Mouse (Mus musculus) monocyte, adult 5-6 weeks (primary cell): ENCODE results near the gene Slc22a14. TPM values are rescaled to one million over a fixed set of nuclear protein-coding genes. Genes with fewer than 3 reads are reported as not detected.
"Not testable (repeated sequence)": the region's sequence is repeated elsewhere in the genome, so short reads cannot be mapped to it uniquely, and the experiment has no call there.

Source experiments
- ATAC-seq: fragments of 153-309, 156-312 bp; replicated peaks from 2 replicates; pipeline ENCODE4 v1.8.0; 2017; ENCODE audit warnings: mild to moderate bottlenecking; ENCODE audit not compliant: low TSS enrichment, insufficient number of reproducible peaks, severe bottlenecking, poor library complexity, low FRiP score
- total RNA-seq: library from RNA; stranded (forward); fragments of 200-1000, 200-491, 200-594 nt; gene quantifications from 3 replicates; pipeline ENCODE4 v1.2.3, GENCODE M21; 2017

Slc22a14 gene
- total RNA-seq, 1 experiment from 2014 or later: 0.48 TPM

DNA sequence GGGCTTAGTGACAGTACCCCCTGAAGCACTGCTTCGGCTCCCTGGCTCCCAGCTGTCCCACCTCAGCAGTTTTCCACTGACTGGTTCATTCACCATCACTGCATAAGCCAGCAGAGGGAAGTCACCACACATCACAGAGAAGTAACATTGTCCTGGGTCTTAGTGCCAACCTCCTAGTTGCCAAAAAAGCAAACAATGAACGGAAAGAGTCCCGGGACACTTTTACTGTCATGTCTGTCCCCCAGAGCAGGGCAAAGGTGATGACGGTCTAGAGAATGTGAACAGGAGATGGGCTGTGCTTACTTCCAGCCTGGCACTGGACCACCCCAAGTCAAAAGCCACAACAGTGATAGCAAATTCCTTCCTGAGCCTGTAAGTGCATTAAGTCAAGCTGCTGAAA is 126.6 kb downstream of the Slc22a14 start:
- ATAC-seq: no peak

DNA sequence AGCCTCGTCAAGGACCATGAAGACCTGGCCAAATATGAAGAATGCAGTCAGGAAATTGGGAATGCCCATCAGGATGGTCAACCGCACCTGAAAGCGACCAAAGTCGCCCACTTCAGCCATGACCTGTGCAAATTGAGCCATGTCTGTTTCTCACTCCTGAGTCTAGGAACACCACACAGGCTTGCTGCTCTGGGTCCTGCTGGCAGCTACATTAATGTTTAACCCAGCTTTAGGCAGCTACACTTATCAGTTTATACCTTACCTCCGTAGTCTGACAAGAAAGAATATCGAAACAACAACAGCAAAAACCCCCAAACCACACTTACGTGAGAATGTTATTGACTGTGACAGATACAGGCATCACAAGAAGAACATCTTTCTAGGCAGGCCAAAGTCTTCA is 133.8 kb downstream of the Slc22a14 start:
- no peak for ATAC-seq

- ATAC-seq: no peak
These were observed 134.5 kb downstream of the Slc22a14 start for GRCm38 (mm10) chr9:119230829-119231228.

GRCm38 (mm10) chr9:119220249-119220648 is 145.1 kb downstream of the Slc22a14 start:
- ATAC-seq: no peak

DNA sequence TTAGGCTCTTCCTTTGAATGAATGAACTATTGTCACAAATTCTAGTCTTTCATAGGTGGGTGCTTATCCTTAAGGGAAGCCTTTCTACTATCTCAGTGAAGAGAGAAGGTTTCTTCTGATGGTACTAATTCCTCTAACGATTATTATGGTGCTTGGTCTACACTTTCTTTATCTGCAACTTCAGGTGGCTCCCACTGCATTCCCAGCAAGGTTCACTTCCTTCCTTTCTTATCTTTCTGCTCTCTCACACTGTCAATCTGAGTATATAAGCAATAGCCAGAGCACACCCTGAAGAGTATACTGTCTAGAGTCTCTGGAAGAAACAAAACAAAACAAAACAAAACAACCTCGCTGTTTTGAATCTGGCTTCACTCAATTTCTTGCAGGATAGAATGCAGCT is 145.7 kb downstream of the Slc22a14 start:
- ATAC-seq: no peak

DNA sequence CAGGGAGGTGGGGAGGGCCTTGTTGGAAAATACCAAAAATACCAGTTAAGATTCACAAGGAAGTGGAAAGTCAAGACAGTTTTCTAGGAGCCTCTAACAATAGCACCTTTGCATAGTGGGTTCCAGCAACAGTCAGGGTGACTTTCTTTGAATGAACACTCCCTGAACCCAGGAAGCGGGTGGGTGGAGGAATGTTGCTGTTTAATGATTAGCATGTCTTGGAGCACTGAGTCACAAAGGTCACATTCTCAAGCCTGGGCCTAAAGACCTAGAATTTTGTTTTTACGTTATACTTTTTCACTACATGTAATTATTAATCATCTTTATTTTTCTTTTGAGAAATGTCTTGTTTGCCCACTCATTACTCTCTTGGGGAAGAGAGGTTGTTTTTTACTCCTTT is 150.0 kb downstream of the Slc22a14 start:
- ATAC-seq: not testable (repeated sequence)

GRCm38 (mm10) chr9:119214601-119215000 is 150.8 kb downstream of the Slc22a14 start:
- no peak for ATAC-seq

DNA sequence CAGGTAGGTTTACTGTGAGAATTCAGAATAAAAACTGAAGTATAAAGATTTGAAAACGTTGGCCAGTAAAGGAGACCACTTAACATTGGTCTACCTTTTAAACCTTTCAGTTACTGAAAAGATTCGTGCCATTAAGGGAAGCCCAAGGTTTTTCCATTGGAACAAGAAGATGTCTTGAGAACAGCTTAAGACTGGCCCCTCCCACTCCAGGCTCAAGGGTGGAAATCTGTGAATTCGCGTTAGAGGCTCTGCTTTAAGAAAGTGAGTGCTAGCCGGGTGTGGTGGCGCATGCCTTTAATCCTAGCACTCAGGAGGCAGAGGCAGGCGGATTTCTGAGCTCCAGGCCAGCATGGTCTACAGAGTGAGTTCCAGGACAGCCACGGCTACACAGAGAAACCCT is 152.4 kb downstream of the Slc22a14 start:
- no peak for ATAC-seq

DNA sequence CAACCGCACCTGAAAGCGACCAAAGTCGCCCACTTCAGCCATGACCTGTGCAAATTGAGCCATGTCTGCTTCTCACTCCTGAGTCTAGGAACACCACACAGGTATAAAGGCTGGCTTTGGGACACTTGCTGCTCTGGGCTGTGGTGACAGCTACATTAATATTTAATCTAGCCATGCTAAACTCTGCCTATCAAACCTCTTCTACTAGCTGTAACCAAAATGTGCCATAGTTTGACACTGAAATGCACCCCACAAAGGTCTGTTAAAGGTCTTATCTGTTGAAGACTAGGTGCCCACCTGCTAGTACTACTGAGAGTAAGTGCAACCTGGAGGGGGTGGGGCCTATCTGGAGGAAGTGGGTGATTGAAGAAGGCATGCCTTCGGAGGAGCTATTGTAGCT is 156.4 kb downstream of the Slc22a14 start, which contains the start of gene Slc22a13:
TSS of gene Slc22a13 (minus strand) at position 101 of the 400 bp plus-strand sequence.
- no peak for ATAC-seq

GRCm38 (mm10) chr9:119207113-119207512 is 158.2 kb downstream of the Slc22a14 start:
- no peak for ATAC-seq

DNA sequence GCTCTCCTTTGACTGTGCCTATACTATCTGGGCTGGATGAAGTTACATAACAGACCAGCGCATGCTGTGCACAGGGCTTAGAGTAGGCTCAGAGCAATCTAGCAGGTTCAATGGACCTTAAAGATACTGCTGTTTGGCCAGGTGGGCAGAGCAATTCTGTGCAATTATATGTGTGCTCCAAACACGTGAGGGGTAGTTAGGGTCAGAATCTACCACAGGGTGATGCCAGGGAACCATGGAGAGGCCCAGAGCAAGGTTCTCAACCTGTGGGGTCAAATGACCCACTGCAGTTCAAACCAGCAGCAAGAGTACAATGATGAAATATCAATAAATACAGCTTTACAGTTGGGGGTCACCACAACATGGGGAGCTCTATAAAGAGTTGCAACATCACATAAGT is 158.7 kb downstream of the Slc22a14 start:
- no peak for ATAC-seq

DNA sequence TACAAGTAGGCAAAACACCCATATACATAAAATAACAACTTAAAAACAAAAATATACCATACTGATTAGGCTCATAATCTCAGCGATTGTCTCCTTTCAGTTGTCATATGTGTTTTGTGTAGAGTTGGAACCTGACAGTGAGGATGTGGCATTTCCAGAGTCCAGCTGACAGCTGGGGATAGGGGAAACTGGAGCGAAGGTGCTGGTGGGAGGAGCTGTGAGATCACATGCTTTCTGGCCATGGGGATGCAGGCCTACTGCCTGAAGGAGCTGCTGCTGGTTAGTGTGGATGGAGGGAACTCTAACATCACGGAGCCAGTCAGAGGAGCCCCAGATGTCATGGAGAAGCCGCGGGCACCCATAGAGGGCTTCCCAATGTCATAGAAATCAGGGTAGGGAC is 159.6 kb downstream of the Slc22a14 start:
- ATAC-seq: no peak

- ATAC-seq: no peak
These were observed 161.7 kb downstream of the Slc22a14 start for GRCm38 (mm10) chr9:119203617-119204016.

GRCm38 (mm10) chr9:119201653-119202052 is 163.7 kb downstream of the Slc22a14 start:
- no peak for ATAC-seq

GRCm38 (mm10) chr9:119199151-119199861 is 166.0 kb downstream of the Slc22a14 start:
- ATAC-seq: no peak

DNA sequence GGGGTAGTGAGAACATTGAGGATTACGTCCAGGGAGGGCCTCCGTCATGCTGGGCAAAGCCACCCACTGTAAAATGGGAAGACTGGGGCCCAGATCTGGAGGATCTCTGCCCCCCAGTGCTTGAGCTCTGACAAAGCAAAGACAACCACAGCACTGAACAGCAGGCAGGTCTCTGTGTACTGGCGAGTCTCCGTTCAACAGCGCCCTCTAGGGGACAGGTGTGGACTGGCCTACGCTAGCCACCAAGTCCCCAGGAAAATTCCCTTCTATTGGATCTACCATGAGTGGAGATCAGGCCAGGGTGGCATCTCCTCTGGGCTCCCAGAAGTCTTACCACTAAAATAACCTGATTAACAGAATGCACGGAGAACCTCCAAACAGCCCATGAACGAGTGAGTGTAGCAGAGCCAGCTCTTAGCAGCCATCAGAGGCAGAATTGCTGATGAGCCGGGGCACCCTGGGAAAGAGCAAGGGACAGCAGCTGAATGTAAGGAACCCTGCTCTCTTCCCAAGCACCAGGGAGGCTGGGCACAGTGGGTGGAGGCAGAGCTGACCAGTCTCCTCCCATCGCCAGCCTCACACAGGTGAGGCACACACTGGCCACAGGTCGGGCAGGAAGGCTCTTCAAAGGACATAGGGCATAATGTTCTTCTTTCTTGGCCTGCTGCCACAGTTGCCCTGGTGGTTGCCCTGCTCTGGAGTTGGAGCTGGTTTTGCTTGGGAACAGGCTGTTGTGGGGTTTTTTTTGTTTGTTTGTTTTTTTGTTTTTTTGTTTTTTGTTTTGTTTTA is 173.0 kb downstream of the Slc22a14 start:
- no peak for ATAC-seq

DNA sequence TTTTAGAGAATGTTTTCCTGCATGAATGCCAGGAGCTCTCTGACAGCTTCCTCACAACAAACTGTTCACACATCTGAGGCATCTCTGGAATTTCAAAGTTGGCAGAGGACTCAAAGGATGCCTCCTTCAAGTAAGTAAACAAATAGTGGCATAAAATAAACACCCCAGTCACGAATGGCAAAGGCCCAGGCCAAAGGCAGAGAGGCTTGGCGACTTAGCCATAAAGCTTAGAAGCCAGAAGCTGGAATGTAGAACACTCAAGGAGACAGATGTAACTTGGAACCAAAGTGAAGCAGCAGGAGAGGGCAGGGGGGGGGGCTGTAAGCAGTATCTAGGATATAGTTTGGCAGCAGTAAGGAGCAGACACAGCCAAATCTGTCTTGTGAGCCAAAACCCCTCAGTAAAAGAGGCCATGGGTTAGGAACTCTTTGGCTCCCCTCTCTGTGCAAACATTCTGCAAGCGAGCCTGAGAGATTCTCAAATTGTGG is 184.1 kb downstream of the Slc22a14 start:
- ATAC-seq: no peak

DNA sequence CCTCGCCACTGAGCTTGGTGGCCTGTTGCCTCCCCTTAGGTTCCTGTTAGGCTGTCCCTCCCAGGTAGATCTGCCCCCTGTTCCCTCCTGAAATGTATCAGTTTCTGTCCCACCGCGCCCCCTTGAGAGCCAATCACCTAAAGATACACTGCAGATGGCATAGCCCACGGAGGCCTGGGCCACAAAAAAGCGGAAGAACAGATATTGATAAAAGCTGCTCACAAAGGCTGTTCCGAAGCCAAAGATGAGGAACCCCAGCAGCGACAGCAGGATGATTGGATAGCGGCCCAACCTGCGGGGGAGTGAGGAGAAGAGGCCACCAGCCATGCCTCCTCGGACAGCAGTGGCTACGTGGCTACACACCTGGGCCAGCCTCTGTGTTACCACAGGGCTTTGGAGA is 186.1 kb downstream of the Slc22a14 start:
- ATAC-seq: no peak

- no peak for ATAC-seq
These were observed 197.7 kb downstream of the Slc22a14 start for GRCm38 (mm10) chr9:119167608-119168007.

GRCm38 (mm10) chr9:119165548-119165947 is 199.8 kb downstream of the Slc22a14 start:
- no peak for ATAC-seq
